Mouse (Mus musculus): ENCODE data around the gene Erg.

Gene Erg

GRCm38 (mm10) chr16:95586311-95586602, at the start of gene Erg:
Gene Erg (minus strand): TSS chr16:95586593.
- no peak for DNase-seq (ENCODE audit: low spot score)

- no peak for DNase-seq (ENCODE audit: low spot score)
Measured at GRCm38 (mm10) chr16:95631816-95632215, 45.4 kb upstream of the Erg start.

GRCm38 (mm10) chr16:95623876-95624770, 37.7 kb upstream of the Erg start:
- no peak for DNase-seq (ENCODE audit: low spot score)

- DNase-seq (ENCODE audit: low spot score): no peak
Measured at GRCm38 (mm10) chr16:95623056-95623455, 36.7 kb upstream of the Erg start.

GRCm38 (mm10) chr16:95619859-95620325, 33.5 kb upstream of the Erg start:
- no peak for DNase-seq (ENCODE audit: low spot score)

GRCm38 (mm10) chr16:95618206-95618605, 31.8 kb upstream of the Erg start:
- no peak for DNase-seq (ENCODE audit: low spot score)

GRCm38 (mm10) chr16:95617720-95618119, 31.3 kb upstream of the Erg start:
- DNase-seq (ENCODE audit: low spot score): no peak

GRCm38 (mm10) chr16:95615579-95615978, 29.2 kb upstream of the Erg start:
- DNase-seq (ENCODE audit: low spot score): no peak

GRCm38 (mm10) chr16:95614482-95614881, 28.1 kb upstream of the Erg start:
- no peak for DNase-seq (ENCODE audit: low spot score)

GRCm38 (mm10) chr16:95611982-95612746, 25.8 kb upstream of the Erg start:
- DNase-seq (ENCODE audit: low spot score): no peak

- DNase-seq (ENCODE audit: low spot score): no peak
Measured at GRCm38 (mm10) chr16:95608624-95609023, 22.2 kb upstream of the Erg start.

GRCm38 (mm10) chr16:95605304-95605703, 18.9 kb upstream of the Erg start:
- peak; percentile 14 for DNase-seq (ENCODE audit: low spot score)

- DNase-seq (ENCODE audit: low spot score): no peak
Measured at GRCm38 (mm10) chr16:95602504-95602903, 16.1 kb upstream of the Erg start.

- DNase-seq (ENCODE audit: low spot score): no peak
Measured at GRCm38 (mm10) chr16:95601807-95602206, 15.4 kb upstream of the Erg start.

GRCm38 (mm10) chr16:95601219-95601580, 14.8 kb upstream of the Erg start:
- DNase-seq (ENCODE audit: low spot score): no peak

- DNase-seq (ENCODE audit: low spot score): no peak
Measured at GRCm38 (mm10) chr16:95600572-95601218, 14.3 kb upstream of the Erg start.

- DNase-seq (ENCODE audit: low spot score): no peak
Measured at GRCm38 (mm10) chr16:95598930-95599329, 12.5 kb upstream of the Erg start.

GRCm38 (mm10) chr16:95597578-95597951, 11.2 kb upstream of the Erg start:
- DNase-seq (ENCODE audit: low spot score): no peak

GRCm38 (mm10) chr16:95596884-95597577, 10.6 kb upstream of the Erg start:
- no peak for DNase-seq (ENCODE audit: low spot score)

GRCm38 (mm10) chr16:95588849-95589248, 2.5 kb upstream of the Erg start:
- no peak for DNase-seq (ENCODE audit: low spot score)

GRCm38 (mm10) chr16:95586726-95587125, 333 bp upstream of the Erg start:
- DNase-seq (ENCODE audit: low spot score): no peak

Measured in left cerebral cortex, adult 11 months (tissue).